Mouse (Mus musculus): ENCODE measurements around the gene Azgp1. TPM values are rescaled to one million over a fixed set of nuclear protein-coding genes. Genes with fewer than 3 reads are reported as not detected.
"Not testable (repeated sequence)": the region's sequence is repeated elsewhere in the genome, so short reads cannot be mapped to it uniquely, and the experiment has no call there.

Gene Azgp1
- polyA plus RNA-seq, 1 experiment from 2014 or later: not detected

DNA sequence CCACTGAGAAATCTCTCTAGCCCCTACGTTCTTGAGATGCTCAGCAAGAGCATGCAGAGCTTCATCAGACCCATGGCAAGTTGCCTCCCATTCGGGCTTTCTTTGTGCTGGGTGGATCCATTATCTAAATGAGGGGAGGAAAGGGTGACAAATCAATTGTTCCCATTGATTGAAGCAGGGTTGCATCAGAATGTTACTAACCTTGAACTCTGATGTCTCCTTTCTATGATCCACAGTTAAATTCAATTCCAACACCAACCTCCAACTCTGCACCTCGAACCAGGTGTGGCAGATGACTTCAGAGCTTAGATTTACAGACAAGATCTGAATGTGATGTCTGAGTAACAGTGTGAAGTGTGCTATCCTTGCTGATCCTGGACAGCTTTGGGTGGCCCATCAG is 6.6 kb upstream of the Azgp1 start:
- Histone ChIP-seq H3K9ac (no peak overlapping the region), H3K36me3 (no peaks in the 10 kb centered on the region), H3K27me3 (replicated peaks) (no peaks in the 10 kb centered on the region), H3K27ac (no peak overlapping the region), H3K4me2 (no peak overlapping the region), H3K9me3 (replicated peaks) (no peaks in the 10 kb centered on the region), H3K4me1 (no peaks in the 10 kb centered on the region), H3K4me3 (no peak overlapping the region)
- WGBS (ENCODE audit: insufficient replicate concordance): 36% methylated on average over 3 of the region's 3 CpGs
- no peak for ATAC-seq

DNA sequence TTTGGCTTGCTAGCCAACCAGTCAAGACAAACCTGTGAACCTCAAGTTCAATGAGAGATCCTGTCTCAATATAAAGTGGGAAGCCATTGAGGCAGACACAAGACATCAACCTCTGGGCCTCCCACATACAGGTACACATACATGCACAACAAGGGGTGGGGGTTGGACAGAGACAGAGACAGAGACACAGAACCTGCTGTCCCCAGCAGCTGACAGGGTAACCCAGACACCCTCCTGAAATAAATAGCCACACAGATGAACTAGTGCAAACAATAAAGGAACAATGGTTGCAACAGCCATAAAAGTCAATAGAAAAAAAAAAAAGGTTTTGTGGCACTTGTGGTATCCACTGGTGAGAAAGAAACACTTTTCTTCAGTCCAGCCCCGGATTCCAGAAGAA is 5.9 kb upstream of the Azgp1 start:
- Histone ChIP-seq H3K9me3 (replicated peaks) (no peaks in the 10 kb centered on the region), H3K4me3 (no peak overlapping the region), H3K27me3 (replicated peaks) (no peaks in the 10 kb centered on the region), H3K4me1 (no peaks in the 10 kb centered on the region), H3K36me3 (no peaks in the 10 kb centered on the region), H3K9ac (no peak overlapping the region), H3K4me2 (no peak overlapping the region), H3K27ac (no peak overlapping the region)
- ATAC-seq: no peak
- WGBS (ENCODE audit: insufficient replicate concordance): 32% methylated on average over 1 of the region's 1 CpGs

DNA sequence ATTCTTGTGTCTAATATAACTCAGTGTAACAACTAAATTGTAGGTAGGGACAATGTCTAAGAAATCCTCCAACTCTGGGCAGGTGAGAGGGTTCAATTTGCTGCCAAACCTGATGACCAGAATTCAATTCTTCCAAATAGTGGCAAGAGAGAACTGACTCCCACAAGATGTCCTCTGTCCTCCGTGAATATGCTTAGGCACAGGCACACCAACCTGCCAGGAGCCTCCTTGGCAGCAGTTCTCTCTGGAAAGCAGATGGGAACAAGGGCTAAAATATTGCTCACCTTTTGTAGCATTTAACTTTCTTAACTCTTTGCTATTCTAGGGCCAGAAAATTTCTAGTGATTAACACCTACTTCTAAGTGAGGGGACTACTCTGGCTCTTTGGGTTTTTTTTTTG is 4.0 kb upstream of the Azgp1 start:
- 36% methylated on average over 1 of the region's 1 CpGs for WGBS (ENCODE audit: insufficient replicate concordance)
- no peak overlapping the region for H3K4me3 ChIP-seq
- H3K9ac ChIP-seq: no peak overlapping the region
- no peak overlapping the region for H3K27ac ChIP-seq
- no peaks in the 10 kb centered on the region for H3K36me3 ChIP-seq
- no peak overlapping the region for H3K4me2 ChIP-seq
- no peaks in the 10 kb centered on the region for H3K27me3 ChIP-seq (replicated peaks)
- H3K4me1 ChIP-seq: no peaks in the 10 kb centered on the region
- no peak for ATAC-seq
- no peaks in the 10 kb centered on the region for H3K9me3 ChIP-seq (replicated peaks)

DNA sequence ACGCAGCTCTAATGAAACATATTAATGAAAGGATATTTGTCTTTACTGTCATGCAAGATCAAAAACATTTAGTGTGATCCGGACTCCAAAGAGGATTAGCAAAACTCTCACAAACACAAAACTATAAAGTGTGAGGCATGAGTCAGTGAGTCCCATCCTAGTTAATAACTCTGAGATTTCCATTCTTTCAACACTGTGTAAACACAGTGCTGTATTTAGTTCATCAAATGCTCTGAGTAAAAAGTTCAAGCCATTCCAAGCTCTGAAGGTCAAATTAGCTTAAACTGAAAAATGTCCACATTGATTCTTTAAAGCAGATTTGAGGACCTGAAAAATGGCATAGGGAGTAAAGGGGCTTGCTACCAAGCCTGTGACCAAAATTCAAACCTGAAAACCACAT is 2.2 kb upstream of the Azgp1 start:
- Histone ChIP-seq H3K27ac (no peak overlapping the region), H3K9ac (no peak overlapping the region), H3K4me2 (no peak overlapping the region), H3K9me3 (replicated peaks) (no peaks in the 10 kb centered on the region), H3K27me3 (replicated peaks) (no peaks in the 10 kb centered on the region), H3K4me3 (no peak overlapping the region), H3K36me3 (no peaks in the 10 kb centered on the region), H3K4me1 (no peaks in the 10 kb centered on the region)
- no peak for ATAC-seq
- WGBS (ENCODE audit: insufficient replicate concordance): 48% methylated on average over 2 of the region's 2 CpGs

DNA sequence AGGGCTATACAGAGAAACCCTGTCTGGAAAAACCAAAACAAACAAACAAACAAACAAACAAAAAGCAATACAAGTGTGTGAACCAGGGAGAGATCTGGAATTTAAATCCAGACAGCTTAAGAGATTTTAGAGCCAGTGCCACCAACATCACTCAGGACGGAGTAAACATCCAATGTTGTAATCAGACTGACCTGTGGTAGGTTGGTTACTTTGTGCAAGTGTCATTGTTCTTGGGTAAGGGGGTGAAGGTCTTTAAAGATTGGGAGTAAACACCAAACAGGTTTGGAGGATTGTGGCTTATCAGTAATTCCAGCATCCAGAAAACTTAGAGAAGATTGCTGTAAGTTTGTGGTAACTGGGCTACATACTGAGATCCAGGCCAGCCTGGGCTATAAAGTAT is 5.0 kb downstream of the Azgp1 start:
- Histone ChIP-seq H3K27ac (no peak overlapping the region), H3K27me3 (replicated peaks) (no peaks in the 10 kb centered on the region), H3K4me3 (no peak overlapping the region), H3K9ac (no peak overlapping the region), H3K4me1 (no peaks in the 10 kb centered on the region), H3K4me2 (no peak overlapping the region), H3K9me3 (replicated peaks) (no peaks in the 10 kb centered on the region), H3K36me3 (no peaks in the 10 kb centered on the region)
- no peak for ATAC-seq
- 41% methylated on average over 1 of the region's 1 CpGs for WGBS (ENCODE audit: insufficient replicate concordance)

DNA sequence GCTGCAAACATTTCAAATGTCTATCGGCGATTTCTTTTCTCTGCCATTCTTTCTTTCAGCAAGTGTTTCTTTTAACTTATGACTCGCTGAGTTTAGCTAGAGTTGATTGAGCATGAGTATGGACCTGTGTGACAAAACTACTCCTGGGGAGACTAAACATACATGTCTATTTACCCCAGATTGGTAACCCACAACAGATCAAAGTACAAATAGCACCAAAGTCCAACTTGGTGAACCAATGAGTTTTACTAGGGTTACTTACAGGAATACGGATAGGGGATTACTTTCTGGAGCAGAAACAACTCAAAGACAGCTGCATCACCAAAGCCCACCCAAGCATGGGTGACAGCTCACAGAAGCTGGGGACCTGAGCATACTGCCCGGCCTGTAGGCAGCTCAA is 28.1 kb downstream of the Azgp1 start:
- Histone ChIP-seq H3K4me3 (no peak overlapping the region), H3K4me1 (no peaks in the 10 kb centered on the region), H3K36me3 (no peaks in the 10 kb centered on the region), H3K27ac (no peak overlapping the region), H3K9me3 (replicated peaks) (no peaks in the 10 kb centered on the region), H3K27me3 (replicated peaks) (no peaks in the 10 kb centered on the region), H3K9ac (no peak overlapping the region), H3K4me2 (no peak overlapping the region)
- WGBS (ENCODE audit: insufficient replicate concordance): 69% methylated on average over 5 of the region's 5 CpGs
- ATAC-seq: no peak

DNA sequence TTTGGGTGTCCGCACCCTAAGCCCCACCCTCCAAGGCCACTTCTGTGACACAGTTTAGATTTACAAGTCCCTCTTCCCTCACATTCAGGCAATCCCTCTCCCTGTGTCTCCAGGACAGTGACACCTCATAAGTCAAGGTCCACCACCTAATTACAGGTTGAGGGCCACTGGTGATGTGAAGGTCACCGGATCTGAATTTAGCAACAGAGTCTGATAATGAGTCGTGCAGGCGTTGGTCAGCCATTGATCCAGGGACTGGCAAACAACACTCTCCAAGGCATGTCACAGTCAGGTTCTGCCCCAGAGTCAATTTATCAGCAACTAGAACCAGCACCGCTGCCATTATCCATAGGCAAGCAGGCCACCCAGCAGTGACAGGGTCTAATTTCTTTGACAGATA is 31.1 kb downstream of the Azgp1 start:
- Histone ChIP-seq H3K4me3 (no peak overlapping the region), H3K9me3 (replicated peaks) (no peaks in the 10 kb centered on the region), H3K4me1 (no peaks in the 10 kb centered on the region), H3K36me3 (no peaks in the 10 kb centered on the region), H3K27ac (no peak overlapping the region), H3K4me2 (no peak overlapping the region), H3K27me3 (replicated peaks) (no peaks in the 10 kb centered on the region), H3K9ac (no peak overlapping the region)
- ATAC-seq: no peak
- 71% methylated on average over 5 of the region's 5 CpGs for WGBS (ENCODE audit: insufficient replicate concordance)

DNA sequence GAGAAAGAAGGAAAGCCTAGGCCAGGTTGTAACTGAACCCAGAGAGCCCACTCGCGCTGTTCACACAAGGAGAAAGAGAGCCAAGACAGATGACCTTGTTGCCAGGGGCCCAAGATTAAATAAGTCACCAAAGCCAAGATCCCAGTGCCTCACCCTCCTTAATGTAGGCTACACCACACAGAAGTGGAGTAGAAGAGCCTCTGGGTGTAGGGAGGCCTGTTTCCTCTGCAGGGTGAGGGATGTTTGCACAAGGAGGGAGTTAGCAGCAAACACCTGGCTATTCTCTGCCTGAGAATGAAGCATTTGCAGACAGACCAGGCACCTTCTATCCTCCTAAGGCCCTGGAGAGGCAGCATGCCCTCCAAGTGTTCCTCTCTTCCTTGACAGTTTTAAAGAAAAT is 35.2 kb downstream of the Azgp1 start:
- Histone ChIP-seq H3K4me3 (no peak overlapping the region), H3K4me2 (no peak overlapping the region), H3K9ac (no peak overlapping the region), H3K4me1 (no peaks in the 10 kb centered on the region), H3K9me3 (replicated peaks) (no peaks in the 10 kb centered on the region), H3K27ac (no peak overlapping the region), H3K27me3 (replicated peaks) (no peaks in the 10 kb centered on the region), H3K36me3 (no peaks in the 10 kb centered on the region)
- no peak for ATAC-seq
- 78% methylated on average over 2 of the region's 2 CpGs for WGBS (ENCODE audit: insufficient replicate concordance)

DNA sequence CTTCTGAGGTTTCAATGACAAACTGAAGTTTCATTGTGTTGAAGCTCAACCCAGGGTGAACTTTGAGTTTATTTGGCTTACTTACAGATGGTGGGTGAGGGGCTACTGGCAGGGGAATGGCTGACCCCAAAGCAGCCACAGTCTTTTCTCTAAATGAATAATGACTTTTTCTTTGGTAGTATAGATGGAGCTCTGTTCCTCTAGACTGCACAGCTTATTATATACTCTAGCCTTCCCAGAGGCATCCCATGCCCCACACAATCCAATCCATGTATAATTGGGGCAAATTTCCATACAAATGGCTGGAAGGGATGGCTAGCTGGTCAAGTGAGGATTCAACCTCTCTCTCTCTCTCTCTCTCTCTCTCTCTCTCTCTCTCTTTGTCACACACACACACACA is 35.7 kb downstream of the Azgp1 start:
- no peaks in the 10 kb centered on the region for H3K36me3 ChIP-seq
- H3K9ac ChIP-seq: no peak overlapping the region
- H3K27ac ChIP-seq: no peak overlapping the region
- no peaks in the 10 kb centered on the region for H3K27me3 ChIP-seq (replicated peaks)
- ATAC-seq: no peak
- H3K4me2 ChIP-seq: no peak overlapping the region
- no peaks in the 10 kb centered on the region for H3K4me1 ChIP-seq
- no peaks in the 10 kb centered on the region for H3K9me3 ChIP-seq (replicated peaks)
- H3K4me3 ChIP-seq: no peak overlapping the region

DNA sequence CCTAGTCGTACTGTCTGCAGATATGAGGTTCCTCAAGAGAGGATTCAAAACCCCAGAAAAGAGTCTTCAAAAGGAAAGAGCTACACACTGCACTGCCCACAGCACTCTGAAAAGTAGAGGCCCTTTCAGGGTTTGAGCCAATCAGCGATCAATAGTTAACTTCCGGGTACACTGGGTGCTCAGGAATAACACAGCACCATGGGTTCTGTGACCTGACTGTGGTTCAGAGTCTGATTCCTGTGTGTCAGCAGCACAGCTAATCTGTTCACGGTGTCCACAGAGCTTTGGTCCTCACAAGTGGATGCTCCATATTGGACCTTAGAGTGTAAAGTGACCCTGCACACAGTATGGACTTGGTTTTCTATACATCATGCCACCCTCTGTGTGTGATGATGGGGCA is 38.3 kb downstream of the Azgp1 start:
- 77% methylated on average over 4 of the region's 4 CpGs for WGBS (ENCODE audit: insufficient replicate concordance)
- H3K9me3 ChIP-seq (replicated peaks); H3K36me3 ChIP-seq; H3K4me1 ChIP-seq; H3K9ac ChIP-seq; H3K27me3 ChIP-seq (replicated peaks); ATAC-seq; H3K4me2 ChIP-seq; H3K4me3 ChIP-seq; H3K27ac ChIP-seq: not testable (repeated sequence)

DNA sequence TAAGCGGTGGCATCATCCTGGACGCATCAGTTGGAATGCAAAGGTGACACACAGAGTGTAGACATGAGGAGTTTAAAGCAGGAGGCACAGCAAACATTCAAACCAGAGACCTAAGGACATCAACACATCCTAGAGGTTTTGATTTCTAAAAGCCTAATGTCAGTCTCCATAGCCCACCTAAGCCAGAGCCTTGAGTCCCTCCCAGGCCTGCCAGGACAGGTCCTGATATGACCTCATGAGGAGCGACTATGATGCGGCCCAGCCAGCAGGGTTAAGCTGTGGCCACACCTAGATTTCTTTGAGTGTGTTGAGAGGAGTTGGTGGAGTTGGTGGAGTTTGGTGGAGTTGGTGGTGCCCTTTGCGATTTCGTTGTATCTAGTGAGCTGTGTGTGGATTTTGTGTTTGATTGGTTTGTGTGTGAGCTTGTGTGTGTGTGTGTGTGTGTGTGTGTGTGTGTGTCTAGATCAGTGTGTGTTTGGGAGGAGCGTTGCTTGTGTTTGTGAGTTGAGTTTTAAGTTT is 39.7 kb downstream of the Azgp1 start, which contains the start of the genes Smok3a and Smok3b:
Gene Smok3a (plus strand): TSS at position 301 of the 519 bp plus-strand sequence.
Gene Smok3b (plus strand): TSS at position 469 of the 519 bp plus-strand sequence.
- H3K36me3 ChIP-seq, ATAC-seq: not testable (repeated sequence)

More for the DNA sequence above, 39.7 kb downstream of the Azgp1 start, which contains the start of the genes Smok3a and Smok3b:
- H3K9ac ChIP-seq; H3K4me2 ChIP-seq; H3K27ac ChIP-seq; H3K27me3 ChIP-seq (replicated peaks); H3K4me3 ChIP-seq; H3K4me1 ChIP-seq; H3K9me3 ChIP-seq (replicated peaks): not testable (repeated sequence)
- 86% methylated on average over 5 of the region's 7 CpGs for whole genome bisulfite sequencing (ENCODE audit: insufficient replicate concordance)
